Mouse (Mus musculus) T-cell, adult 2 months (primary cell): ENCODE results near the gene Suox.
"Not testable (repeated sequence)": the region's sequence is repeated elsewhere in the genome, so short reads cannot be mapped to it uniquely, and the experiment has no call there.

Experiments
- DNase-seq: peaks from one replicate; pipeline ENCODE4 v3.0.0; 2022; ENCODE audit warnings: low spot score

Gene Suox

GRCm38 (mm10) chr10:128673763-128674468, at the start of gene Suox:
TSS of gene Suox (minus strand) at chr10:128674073.
- peak; percentile 74 for DNase-seq

GRCm38 (mm10) chr10:128715559-128716537, 42.0 kb upstream of the Suox start:
- DNase-seq = peak; percentile 93

- not testable (repeated sequence) for DNase-seq
Observed at GRCm38 (mm10) chr10:128711318-128711717, 37.4 kb upstream of the Suox start.

GRCm38 (mm10) chr10:128705317-128705693, 31.4 kb upstream of the Suox start:
- peak; percentile 14 for DNase-seq

- peak; percentile 76 for DNase-seq
Observed at GRCm38 (mm10) chr10:128704491-128705316, 30.8 kb upstream of the Suox start, which contains the start of gene Cdk2. TSS of gene Cdk2 (minus strand) at chr10:128705031.

GRCm38 (mm10) chr10:128703895-128704294, 30.0 kb upstream of the Suox start, which contains the start of gene Pmel:
TSS of gene Pmel (plus strand) at chr10:128704195.
- DNase-seq = no peak

- DNase-seq = no peak
Observed at GRCm38 (mm10) chr10:128702328-128703007, 28.6 kb upstream of the Suox start.

GRCm38 (mm10) chr10:128700712-128701111, 26.8 kb upstream of the Suox start:
- no peak for DNase-seq

- DNase-seq = no peak
Observed at GRCm38 (mm10) chr10:128699611-128700010, 25.7 kb upstream of the Suox start.

- no peak for DNase-seq
Observed at GRCm38 (mm10) chr10:128699006-128699405, 25.1 kb upstream of the Suox start.

- DNase-seq = no peak
Observed at GRCm38 (mm10) chr10:128697072-128697725, 23.3 kb upstream of the Suox start.

- peak; percentile 98 for DNase-seq
Observed at GRCm38 (mm10) chr10:128695992-128696807, 22.3 kb upstream of the Suox start, which contains the start of gene Rab5b. TSS of gene Rab5b (minus strand) at chr10:128696264.

GRCm38 (mm10) chr10:128695411-128695991, 21.6 kb upstream of the Suox start:
- no peak for DNase-seq

GRCm38 (mm10) chr10:128674469-128675008, 666 bp upstream of the Suox start:
- DNase-seq = peak; percentile 37

GRCm38 (mm10) chr10:128671148-128671547, 2.7 kb downstream of the Suox start:
- DNase-seq = no peak

GRCm38 (mm10) chr10:128668790-128669672, 4.8 kb downstream of the Suox start:
- peak; percentile 52 for DNase-seq

- no peak for DNase-seq
Observed at GRCm38 (mm10) chr10:128665806-128666205, 8.1 kb downstream of the Suox start.

GRCm38 (mm10) chr10:128665307-128665706, 8.6 kb downstream of the Suox start:
- DNase-seq = no peak
